Mouse (Mus musculus) hematopoietic stem cell, adult 5-6 weeks (primary cell): ENCODE data around the gene Lgr6. TPM values are rescaled to one million over a fixed set of nuclear protein-coding genes. Genes with fewer than 3 reads are reported as not detected.
A peak's percentile ranks its signal among the peaks of the same experiment; 100 is the strongest.

Experiments
- ATAC-seq, 2 experiments: fragments of 125-278 bp in 1 of 2; replicated peaks in 1 of 2; 2 replicates each; pipeline ENCODE4 v1.8.0; 2016 to 2017; ENCODE audit warnings: inconsistent platforms in 2 of 2, mild to moderate bottlenecking in 2 of 2, moderate number of reproducible peaks in 2 of 2, low read depth in 1 of 2, moderate TSS enrichment in 1 of 2; ENCODE audit not compliant: low FRiP score in 2 of 2, poor library complexity in 2 of 2, severe bottlenecking in 2 of 2, insufficient read depth in 1 of 2, low TSS enrichment in 1 of 2
- total RNA-seq: library from RNA; stranded (forward); fragments of 172-1452, 232-1000 nt; gene quantifications from 2 replicates; pipeline ENCODE4 v1.2.3, GENCODE M21; 2017

The Lgr6 gene
- total RNA-seq, 1 experiment from 2014 or later = not detected

- ATAC-seq = peak; percentile 42 to 49; a peak in 3 of 4 replicates
Observed at GRCm38 (mm10) chr1:135036297-135036696, 68.8 kb downstream of the Lgr6 start.

GRCm38 (mm10) chr1:135032658-135033057, 72.4 kb downstream of the Lgr6 start:
- ATAC-seq = no peak

- no peak for ATAC-seq
Observed at GRCm38 (mm10) chr1:135030121-135030520, 75.0 kb downstream of the Lgr6 start.

GRCm38 (mm10) chr1:135026275-135026674, 78.8 kb downstream of the Lgr6 start:
- ATAC-seq = no peak

- no peak for ATAC-seq
Observed at GRCm38 (mm10) chr1:135023583-135023982, 81.5 kb downstream of the Lgr6 start.

- ATAC-seq = no peak
Observed at GRCm38 (mm10) chr1:135021936-135022335, 83.1 kb downstream of the Lgr6 start.

GRCm38 (mm10) chr1:135020970-135021369, 84.1 kb downstream of the Lgr6 start:
- ATAC-seq = peak; percentile 53 to 56

GRCm38 (mm10) chr1:135020281-135020940, 84.7 kb downstream of the Lgr6 start:
- ATAC-seq = no peak

- no peak for ATAC-seq
Observed at GRCm38 (mm10) chr1:135019775-135020167, 85.3 kb downstream of the Lgr6 start.

GRCm38 (mm10) chr1:135019087-135019774, 85.8 kb downstream of the Lgr6 start:
- peak; percentile 47 to 79 for ATAC-seq

GRCm38 (mm10) chr1:135017656-135018015, 87.4 kb downstream of the Lgr6 start:
- no peak for ATAC-seq

- no peak for ATAC-seq
Observed at GRCm38 (mm10) chr1:135016907-135017655, 88.0 kb downstream of the Lgr6 start.

- ATAC-seq = no peak
Observed at GRCm38 (mm10) chr1:135014921-135015445, 90.1 kb downstream of the Lgr6 start.

GRCm38 (mm10) chr1:135012472-135012871, 92.6 kb downstream of the Lgr6 start:
- no peak for ATAC-seq

GRCm38 (mm10) chr1:135011912-135012311, 93.2 kb downstream of the Lgr6 start:
- no peak for ATAC-seq

- ATAC-seq = no peak
Observed at GRCm38 (mm10) chr1:135009833-135010232, 95.2 kb downstream of the Lgr6 start.

GRCm38 (mm10) chr1:135005696-135006095, 99.4 kb downstream of the Lgr6 start:
- ATAC-seq = no peak

GRCm38 (mm10) chr1:135003346-135003745, 101.7 kb downstream of the Lgr6 start:
- no peak for ATAC-seq
